Mouse (Mus musculus): ENCODE measurements around the gene Zfp553. TPM values are rescaled to one million over a fixed set of nuclear protein-coding genes. Genes with fewer than 3 reads are reported as not detected.

The Zfp553 gene
- polyA plus RNA-seq, 1 experiment: 5.7 TPM

Other genes with a start within 250 kb of the Zfp553 start
- gene Mvp, start 218.4 kb upstream of the Zfp553 start, polyA plus RNA-seq (2012; rRNA removed): 185 and 289 TPM in 2 replicates
- 0.45 and 3.0 TPM in 2 replicates for gene Pagr1b, start 216.6 kb upstream of the Zfp553 start, polyA plus RNA-seq (2012; rRNA removed)
- 5.3 and 11.3 TPM in 2 replicates for gene Pagr1a, start 215.7 kb upstream of the Zfp553 start, polyA plus RNA-seq (2012; rRNA removed)
- gene Gm42742, start 212.0 kb upstream of the Zfp553 start, polyA plus RNA-seq (2012; rRNA removed): 22.1 and 23.8 TPM in 2 replicates
- 1.7 and 2.5 TPM in 2 replicates for gene Prrt2, start 211.8 kb upstream of the Zfp553 start, polyA plus RNA-seq (2012; rRNA removed)
- 102 and 115 TPM in 2 replicates for gene Maz, start 206.0 kb upstream of the Zfp553 start, polyA plus RNA-seq (2012; rRNA removed)
- 18.4 and 19.3 TPM in 2 replicates for gene Kif22, start 190.6 kb upstream of the Zfp553 start, polyA plus RNA-seq (2012; rRNA removed)
- gene Zg16, start 145.7 kb upstream of the Zfp553 start, polyA plus RNA-seq (2012; rRNA removed): 7,033 and 9,267 TPM in 2 replicates
- 12.4 and 16.5 TPM in 2 replicates for gene AI467606, start 141.7 kb upstream of the Zfp553 start, polyA plus RNA-seq (2012; rRNA removed)
- gene Qprt, start 110.8 kb upstream of the Zfp553 start, polyA plus RNA-seq (2012; rRNA removed): 1.5 TPM in 2 replicates
- gene Spn, start 95.2 kb upstream of the Zfp553 start, polyA plus RNA-seq (2012; rRNA removed): 3.7 and 5.7 TPM in 2 replicates
- 25.1 and 28.6 TPM in 2 replicates for gene Cd2bp2, start 37.0 kb upstream of the Zfp553 start, polyA plus RNA-seq (2012; rRNA removed)
- gene Tbc1d10b, start 24.6 kb upstream of the Zfp553 start, polyA plus RNA-seq (2012; rRNA removed): 30.0 and 34.2 TPM in 2 replicates
- gene Mylpf, start 24.2 kb upstream of the Zfp553 start, polyA plus RNA-seq (2012; rRNA removed): 2.5 and 4.1 TPM in 2 replicates
- gene Sept1, start 69 bp downstream of the Zfp553 start, polyA plus RNA-seq (2012; rRNA removed): 32.4 and 34.6 TPM in 2 replicates
- 25.7 and 34.0 TPM in 2 replicates for gene Zfp771, start 11.2 kb downstream of the Zfp553 start, polyA plus RNA-seq (2012; rRNA removed)
- gene Dctpp1, start 27.6 kb downstream of the Zfp553 start, polyA plus RNA-seq (2012; rRNA removed): 79.9 and 80.9 TPM in 2 replicates
- gene Sephs2, start 41.0 kb downstream of the Zfp553 start, polyA plus RNA-seq (2012; rRNA removed): 58.1 and 85.1 TPM in 2 replicates
- 9.9 and 13.0 TPM in 2 replicates for gene Itgal, start 63.2 kb downstream of the Zfp553 start, polyA plus RNA-seq (2012; rRNA removed)
- gene Zfp768, start 112.5 kb downstream of the Zfp553 start, polyA plus RNA-seq (2012; rRNA removed): 19.4 and 28.2 TPM in 2 replicates
- 15.0 and 35.0 TPM in 2 replicates for gene Zfp747, start 143.0 kb downstream of the Zfp553 start, polyA plus RNA-seq (2012; rRNA removed)
- 6.2 and 9.3 TPM in 2 replicates for gene 9130019O22Rik, start 154.1 kb downstream of the Zfp553 start, polyA plus RNA-seq (2012; rRNA removed)
- 10.2 and 15.5 TPM in 2 replicates for gene E430018J23Rik, start 160.6 kb downstream of the Zfp553 start, polyA plus RNA-seq (2012; rRNA removed)
- 5.8 and 8.8 TPM in 2 replicates for gene Zfp764, start 173.8 kb downstream of the Zfp553 start, polyA plus RNA-seq (2012; rRNA removed)
- gene Zfp688, start 189.0 kb downstream of the Zfp553 start, polyA plus RNA-seq (2012; rRNA removed): 18.1 and 20.5 TPM in 2 replicates
- gene Zfp689, start 216.1 kb downstream of the Zfp553 start, polyA plus RNA-seq (2012; rRNA removed): 2.1 and 2.5 TPM in 2 replicates
- 59.8 and 93.6 TPM in 2 replicates for gene Prr14, start 226.6 kb downstream of the Zfp553 start, polyA plus RNA-seq (2012; rRNA removed)
- gene Fbrs, start 246.1 kb downstream of the Zfp553 start, polyA plus RNA-seq (2012; rRNA removed): 21.0 and 26.6 TPM in 2 replicates

All from large intestine, adult 2 months (tissue).